Mouse (Mus musculus): ENCODE data around the gene Lyrm9. TPM values are rescaled to one million over a fixed set of nuclear protein-coding genes. Genes with fewer than 3 reads are reported as not detected.

Lyrm9 gene
- total RNA-seq, 2 experiments from 2014 or later = 19.4 to 22.0 TPM

GRCm38 (mm10) chr11:78809398-78809797, 17.0 kb upstream of the Lyrm9 start:
- DNase-seq (ENCODE audit: low spot score in 2 of 2) = no peak

- no peak for DNase-seq (ENCODE audit: low spot score in 2 of 2)
Observed at GRCm38 (mm10) chr11:78814461-78814941, 11.9 kb upstream of the Lyrm9 start.

- no peak for DNase-seq (ENCODE audit: low spot score in 2 of 2)
Observed at GRCm38 (mm10) chr11:78815986-78816792, 10.2 kb upstream of the Lyrm9 start.

- DNase-seq (ENCODE audit: low spot score in 2 of 2) = no peak
Observed at GRCm38 (mm10) chr11:78817311-78818022, 8.9 kb upstream of the Lyrm9 start.

- DNase-seq (ENCODE audit: low spot score in 2 of 2) = no peak
Observed at GRCm38 (mm10) chr11:78820337-78821000, 5.9 kb upstream of the Lyrm9 start.

GRCm38 (mm10) chr11:78822792-78823498, 3.4 kb upstream of the Lyrm9 start:
- peak in 1 of 2 experiments; percentile 48 for DNase-seq (ENCODE audit: low spot score in 2 of 2)

GRCm38 (mm10) chr11:78827546-78827945, 1.2 kb downstream of the Lyrm9 start:
- DNase-seq (ENCODE audit: low spot score in 2 of 2) = no peak

- DNase-seq (ENCODE audit: low spot score in 2 of 2) = no peak
Observed at GRCm38 (mm10) chr11:78828386-78828785, 2.0 kb downstream of the Lyrm9 start.

GRCm38 (mm10) chr11:78829373-78829772, 3.0 kb downstream of the Lyrm9 start:
- no peak for DNase-seq (ENCODE audit: low spot score in 2 of 2)

- no peak for DNase-seq (ENCODE audit: low spot score in 2 of 2)
Observed at GRCm38 (mm10) chr11:78830180-78830579, 3.8 kb downstream of the Lyrm9 start.

GRCm38 (mm10) chr11:78831716-78832115, 5.3 kb downstream of the Lyrm9 start:
- peak; percentile 51 to 89 for DNase-seq (ENCODE audit: low spot score in 2 of 2)

- no peak for DNase-seq (ENCODE audit: low spot score in 2 of 2)
Observed at GRCm38 (mm10) chr11:78832117-78832726, 5.8 kb downstream of the Lyrm9 start.

GRCm38 (mm10) chr11:78832816-78833314, 6.5 kb downstream of the Lyrm9 start:
- no peak for DNase-seq (ENCODE audit: low spot score in 2 of 2)

- no peak for DNase-seq (ENCODE audit: low spot score in 2 of 2)
Observed at GRCm38 (mm10) chr11:78836486-78836885, 10.1 kb downstream of the Lyrm9 start.

GRCm38 (mm10) chr11:78837989-78838388, 11.6 kb downstream of the Lyrm9 start:
- peak; percentile 50 to 60 for DNase-seq (ENCODE audit: low spot score in 2 of 2)

GRCm38 (mm10) chr11:78839491-78839890, 13.1 kb downstream of the Lyrm9 start:
- DNase-seq (ENCODE audit: low spot score in 2 of 2) = no peak

- DNase-seq (ENCODE audit: low spot score in 2 of 2) = no peak
Observed at GRCm38 (mm10) chr11:78840141-78840540, 13.8 kb downstream of the Lyrm9 start.

- DNase-seq (ENCODE audit: low spot score in 2 of 2) = no peak
Observed at GRCm38 (mm10) chr11:78841987-78842386, 15.6 kb downstream of the Lyrm9 start.

GRCm38 (mm10) chr11:78846620-78847019, 20.2 kb downstream of the Lyrm9 start:
- no peak for DNase-seq (ENCODE audit: low spot score in 2 of 2)

Data from layer of hippocampus, postnatal 14 days (tissue).